Mouse (Mus musculus) hindbrain, embryonic 16.5 days (tissue): ENCODE results near the gene Vasp. TPM values are rescaled to one million over a fixed set of nuclear protein-coding genes. Genes with fewer than 3 reads are reported as not detected.

Experiments used
- ATAC-seq: fragments of 200-750 bp; cut with Nextera tagmentation; 2 replicates; pipeline ENCODE4 v1.8.0; 2017; ENCODE audit warnings: moderate TSS enrichment, moderate library complexity
- H3K27ac ChIP-seq: fragments of 300-500 bp; sonication (generic); 2 replicates; pipeline ENCODE4 v1.5.1; 2014; ENCODE audit warnings: low read depth, mild to moderate bottlenecking, control low read depth, low read length, moderate library complexity
- H3K27me3 ChIP-seq: fragments of 300-500 bp; sonication (generic); replicated peaks from 2 replicates; pipeline ENCODE4 v1.6.1; 2014; ENCODE audit warnings: low read length; ENCODE audit not compliant: control insufficient read depth, insufficient read depth
- H3K36me3 ChIP-seq: fragments of 300-500 bp; sonication (generic); 2 replicates; pipeline ENCODE4 v1.6.1; 2014; ENCODE audit warnings: mild to moderate bottlenecking, low read length, moderate library complexity, mixed read lengths; ENCODE audit not compliant: control insufficient read depth, insufficient read depth
- H3K4me1 ChIP-seq: fragments of 300-500 bp; sonication (generic); 2 replicates; pipeline ENCODE4 v1.6.1; 2014; ENCODE audit warnings: low read depth, low read length; ENCODE audit not compliant: control insufficient read depth, insufficient read depth
- H3K4me2 ChIP-seq: fragments of 300-500 bp; sonication (generic); 2 replicates; pipeline ENCODE4 v1.6.1; 2014; ENCODE audit warnings: mild to moderate bottlenecking, low read length, control low read depth, moderate library complexity
- H3K4me3 ChIP-seq: fragments of 300-500 bp; sonication (generic); 2 replicates; pipeline ENCODE4 v1.5.1; 2014; ENCODE audit warnings: mild to moderate bottlenecking, low read length, control low read depth, moderate library complexity
- H3K9ac ChIP-seq: fragments of 300-500 bp; sonication (generic); 2 replicates; pipeline ENCODE4 v1.6.1; 2014; ENCODE audit warnings: low read depth, mild to moderate bottlenecking, control low read depth, low read length, moderate library complexity
- H3K9me3 ChIP-seq: fragments of 300-500 bp; sonication (generic); 2 replicates; pipeline ENCODE4 v1.6.1; 2014; ENCODE audit warnings: mild to moderate bottlenecking, low read length, moderate library complexity; ENCODE audit not compliant: control insufficient read depth
- WGBS: fragments of 180-500 bp; shearing (Covaris S2); extraction: QIAGEN DNeasy Blood & Tissue Kit; methylation state at CpG from one replicate; pipeline ENCODE4 v1.1.7; 2014; 5-methylcytosine and 5-hydroxymethylcytosine counted together
- polyA plus RNA-seq: library from polyadenylated mRNA; unstranded; fragments of >200 nt; fragmentation: Nextera tagmentation; extraction: Ambion mirVana; gene quantifications from 2 replicates; pipeline ENCODE4 v1.2.1, GENCODE M21; 2015

Vasp gene
- polyA plus RNA-seq, 1 experiment from 2014 or later = 39.9 TPM

- 96% methylated on average over 2 of the region's 2 CpGs for WGBS
Measured at GRCm38 (mm10) chr7:19235092-19235671, 36.4 kb downstream of the Vasp start.

GRCm38 (mm10) chr7:19234652-19235051 lies 37.0 kb downstream of the Vasp start:
- Histone ChIP-seq H3K4me3 (no peak overlapping the region), H3K27ac (no peak overlapping the region), H3K4me1 (peaks cover 12% of the 10 kb centered on the region), H3K9ac (no peak overlapping the region), H3K4me2 (no peak overlapping the region), H3K27me3 (no peaks in the 10 kb centered on the region), H3K36me3 (no peaks in the 10 kb centered on the region), H3K9me3 (no peaks in the 10 kb centered on the region)
- WGBS = 79% methylated on average over 5 of the region's 5 CpGs
- ATAC-seq = no peak

More at GRCm38 (mm10) chr7:19235092-19235671, 36.4 kb downstream of the Vasp start:
- Histone ChIP-seq H3K27ac (no peak overlapping the region), H3K9me3 (no peaks in the 10 kb centered on the region), H3K4me1 (peaks cover 10% of the 10 kb centered on the region), H3K27me3 (no peaks in the 10 kb centered on the region), H3K9ac (no peak overlapping the region), H3K36me3 (no peaks in the 10 kb centered on the region), H3K4me2 (no peak overlapping the region), H3K4me3 (no peak overlapping the region)
- ATAC-seq = no peak

DNA sequence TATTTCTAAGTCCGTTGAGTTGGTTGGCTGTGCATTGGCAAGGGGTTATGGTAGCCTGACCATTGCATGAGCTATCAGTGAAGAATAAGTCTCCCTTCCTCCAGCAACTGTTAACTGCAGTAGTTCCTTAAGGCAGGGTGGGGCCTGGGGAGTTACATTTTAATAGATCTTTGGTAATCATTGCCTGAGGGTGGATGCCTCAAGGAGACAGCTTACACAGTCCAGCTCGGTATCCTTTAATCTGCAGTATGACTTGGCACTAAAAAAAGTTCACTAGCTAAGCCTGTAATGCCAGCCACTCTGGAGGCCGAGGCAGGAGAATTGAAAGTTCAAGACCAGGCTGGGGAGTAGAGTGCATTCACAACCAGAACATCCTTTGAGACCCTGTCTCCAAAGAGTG lies 39.8 kb downstream of the Vasp start:
- Histone ChIP-seq H3K9ac (no peak overlapping the region), H3K9me3 (no peaks in the 10 kb centered on the region), H3K4me3 (no peak overlapping the region), H3K36me3 (no peaks in the 10 kb centered on the region), H3K27ac (no peak overlapping the region), H3K4me1 (peaks cover 21% of the 10 kb centered on the region), H3K4me2 (no peak overlapping the region), H3K27me3 (no peaks in the 10 kb centered on the region)
- ATAC-seq = no peak
- WGBS = 91% methylated on average over 3 of the region's 3 CpGs

- no peak overlapping the region for H3K4me3 ChIP-seq
- no peak overlapping the region for H3K27ac ChIP-seq
- H3K27me3 ChIP-seq = no peaks in the 10 kb centered on the region
- no peak for ATAC-seq
- no peak overlapping the region for H3K4me2 ChIP-seq
- H3K4me1 ChIP-seq = peaks cover 18% of the 10 kb centered on the region
- 98% methylated on average over 5 of the region's 5 CpGs for WGBS
- H3K36me3 ChIP-seq = no peaks in the 10 kb centered on the region
- no peaks in the 10 kb centered on the region for H3K9me3 ChIP-seq
- H3K9ac ChIP-seq = no peak overlapping the region
Measured at GRCm38 (mm10) chr7:19230899-19231298, 40.7 kb downstream of the Vasp start.

DNA sequence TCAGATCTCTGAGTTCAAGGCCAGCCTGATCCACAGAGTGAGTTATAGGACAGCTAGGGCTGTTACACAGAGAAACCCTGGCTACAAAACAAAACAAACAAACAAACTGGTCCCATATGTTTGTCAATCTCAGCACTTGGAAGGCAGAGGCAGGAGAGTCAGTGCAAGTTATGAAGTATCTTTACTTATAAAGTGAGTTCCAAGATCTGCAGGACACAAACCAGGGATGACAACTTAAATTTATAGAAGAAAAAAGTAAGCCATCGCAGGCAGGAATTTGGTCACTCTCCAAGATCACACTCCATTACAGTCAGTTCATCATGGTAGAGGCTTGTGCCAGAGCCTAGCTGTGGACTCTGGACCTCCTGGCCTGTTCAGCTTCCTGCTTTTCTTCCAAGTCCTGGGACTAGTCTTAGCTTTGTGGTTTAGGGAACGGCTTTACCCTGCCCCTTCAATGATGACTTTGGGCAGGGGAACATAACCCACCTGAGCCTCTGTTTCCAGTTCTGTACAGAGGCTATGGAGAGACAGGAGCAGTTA lies 41.5 kb downstream of the Vasp start:
- H3K27ac ChIP-seq = no peak overlapping the region
- H3K9ac ChIP-seq = no peak overlapping the region
- peaks cover 15% of the 10 kb centered on the region for H3K4me1 ChIP-seq
- ATAC-seq = no peak
- H3K36me3 ChIP-seq = no peaks in the 10 kb centered on the region
- no peaks in the 10 kb centered on the region for H3K27me3 ChIP-seq
- no peak overlapping the region for H3K4me3 ChIP-seq
- H3K9me3 ChIP-seq = no peaks in the 10 kb centered on the region
- H3K4me2 ChIP-seq = no peak overlapping the region
- WGBS = 93% methylated on average over 2 of the region's 2 CpGs

DNA sequence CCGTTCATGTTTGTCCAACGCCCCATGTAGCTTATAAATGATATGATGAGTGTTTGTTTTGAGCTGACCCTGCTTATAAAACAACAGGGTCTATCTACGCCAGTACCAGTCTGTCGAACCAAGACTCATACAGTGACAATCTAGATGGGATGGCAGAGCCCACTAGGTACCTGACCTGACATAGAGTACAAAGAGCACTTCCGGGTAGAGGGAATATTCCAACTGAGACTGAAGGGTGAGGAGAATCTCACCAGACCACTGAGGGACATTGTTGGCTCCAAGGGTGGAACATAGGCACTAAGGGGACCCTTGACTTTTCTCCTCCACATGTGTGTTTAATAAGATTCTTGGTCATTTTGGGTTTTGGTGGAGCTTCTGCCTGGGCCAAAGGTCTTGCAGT lies 42.2 kb downstream of the Vasp start:
- H3K4me2 ChIP-seq = peak overlapping the region; percentile 91
- ATAC-seq = no peak
- H3K36me3 ChIP-seq = no peaks in the 10 kb centered on the region
- WGBS = 42% methylated on average over 5 of the region's 5 CpGs
- peak overlapping the region; percentile 71 for H3K9ac ChIP-seq
- H3K9me3 ChIP-seq = no peaks in the 10 kb centered on the region
- H3K4me1 ChIP-seq = peaks cover 15% of the 10 kb centered on the region
- H3K4me3 ChIP-seq = peak overlapping the region; percentile 56
- no peaks in the 10 kb centered on the region for H3K27me3 ChIP-seq
- H3K27ac ChIP-seq = no peak overlapping the region; the same call in 1 of the 2 replicates

- Histone ChIP-seq H3K27me3 (no peaks in the 10 kb centered on the region), H3K36me3 (no peaks in the 10 kb centered on the region), H3K4me3 (peak overlapping the region; percentile 56), H3K4me2 (peak overlapping the region; percentile 91), H3K9me3 (no peaks in the 10 kb centered on the region), H3K27ac (peak overlapping the region; percentile 83), H3K4me1 (peaks cover 15% of the 10 kb centered on the region), H3K9ac (peak overlapping the region; percentile 71)
- ATAC-seq = no peak
- WGBS = 0% methylated on average over 14 of the region's 14 CpGs
Measured at GRCm38 (mm10) chr7:19228793-19229148, 42.8 kb downstream of the Vasp start.

DNA sequence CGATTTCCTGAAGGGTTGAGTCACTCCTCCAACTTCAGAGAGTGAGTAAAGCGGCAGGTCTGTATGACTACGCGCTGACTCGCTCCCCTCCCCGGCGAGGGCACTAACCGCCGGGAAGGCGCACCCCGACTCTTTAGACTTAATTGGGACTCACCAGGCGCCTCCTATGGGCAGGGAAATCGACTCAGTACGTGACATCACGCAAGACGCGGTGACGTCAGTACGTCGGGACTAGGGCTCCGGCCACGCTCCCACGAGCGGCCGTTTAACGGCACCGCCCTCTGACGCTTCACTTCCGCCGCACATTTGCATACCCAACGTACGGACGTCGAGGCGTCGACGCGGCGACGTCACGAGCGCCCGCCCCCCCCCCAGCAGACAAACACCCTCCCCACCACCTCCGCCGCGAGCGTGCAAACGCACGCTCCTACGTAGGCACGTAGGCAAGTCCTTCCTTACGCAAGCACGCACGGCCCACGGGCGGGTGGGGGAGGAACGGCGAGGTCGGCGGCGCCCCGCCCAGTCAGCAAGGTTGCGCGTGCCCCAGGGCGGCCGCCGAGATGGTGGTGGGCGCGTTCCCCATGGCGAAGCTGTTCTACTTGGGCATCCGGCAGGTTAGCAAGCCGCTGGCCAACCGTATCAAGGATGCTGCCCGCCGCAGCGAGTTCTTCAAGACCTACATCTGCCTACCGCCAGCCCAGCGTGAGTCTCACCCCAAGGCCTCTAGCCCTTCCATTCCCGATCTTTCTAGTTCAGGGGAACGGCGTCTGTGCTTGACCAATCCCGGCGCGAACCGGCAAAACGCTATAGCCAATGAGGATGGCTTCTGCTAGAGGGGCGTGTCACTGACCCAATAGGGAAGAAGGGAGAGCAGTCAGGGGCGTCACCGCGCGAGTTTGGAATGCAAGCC lies 43.5 kb downstream of the Vasp start, which contains the start of gene Opa3:
Gene Opa3 (plus strand): TSS at position 452 of the 910 bp plus-strand sequence.
- WGBS = under 1% methylated on average over 83 of the region's 91 CpGs
- ATAC-seq = peak; percentile 94
- H3K27ac ChIP-seq = peak within 1 kb of the TSS; percentile 98

More for the DNA sequence above, 43.5 kb downstream of the Vasp start, which contains the start of gene Opa3:
- no peaks in the 10 kb centered on the region for H3K27me3 ChIP-seq
- peak within 1 kb of the TSS; percentile 91 for H3K4me2 ChIP-seq
- H3K36me3 ChIP-seq = no peaks in the 10 kb centered on the region; the same call in 1 of the 2 replicates
- peak within 1 kb of the TSS; percentile 72 for H3K9ac ChIP-seq
- no peaks in the 10 kb centered on the region for H3K9me3 ChIP-seq
- peaks cover 15% of the 10 kb centered on the region for H3K4me1 ChIP-seq
- peak within 1 kb of the TSS; percentile 56 for H3K4me3 ChIP-seq
